Mouse (Mus musculus) forebrain, postnatal 0 days (tissue): ENCODE data around the gene Kdelc2. TPM values are rescaled to one million over a fixed set of nuclear protein-coding genes. Genes with fewer than 3 reads are reported as not detected.

Experiments used
- ATAC-seq: fragments of 200-750 bp; cut with Nextera tagmentation; 2 replicates; pipeline ENCODE4 v1.8.0; 2017; ENCODE audit warnings: mild to moderate bottlenecking, moderate library complexity
- DNase-seq: peaks from one replicate; pipeline ENCODE4 v3.0.0-alpha.2; 2015
- H3K27ac ChIP-seq: fragments of 300-500 bp; sonication (generic); 2 replicates; pipeline ENCODE4 v1.5.1; 2014; ENCODE audit warnings: low read depth, mild to moderate bottlenecking, antibody characterized with exemption, low read length, moderate library complexity, mixed read lengths
- H3K27me3 ChIP-seq: fragments of 300-500 bp; sonication (generic); 2 replicates; pipeline ENCODE4 v1.6.1; 2014; ENCODE audit warnings: mild to moderate bottlenecking, low read length, mixed read lengths; ENCODE audit not compliant: insufficient read depth
- H3K36me3 ChIP-seq: fragments of 300-500 bp; sonication (generic); 2 replicates; pipeline ENCODE4 v1.6.1; 2014; ENCODE audit warnings: mild to moderate bottlenecking, moderate library complexity; ENCODE audit not compliant: insufficient read depth
- H3K4me1 ChIP-seq: fragments of 300-500 bp; sonication (generic); 2 replicates; pipeline ENCODE4 v1.6.1; 2014; ENCODE audit warnings: antibody characterized with exemption; ENCODE audit not compliant: insufficient read depth
- H3K4me2 ChIP-seq: fragments of 300-500 bp; sonication (generic); 2 replicates; pipeline ENCODE4 v1.6.1; 2014; ENCODE audit warnings: low read depth, mild to moderate bottlenecking, moderate library complexity
- H3K4me3 ChIP-seq: fragments of 300-500 bp; sonication (generic); 2 replicates; pipeline ENCODE4 v1.5.1; 2014; ENCODE audit warnings: low read depth, low read length, mixed read lengths
- H3K9ac ChIP-seq: fragments of 300-500 bp; sonication (generic); 2 replicates; pipeline ENCODE4 v1.6.1; 2014; ENCODE audit warnings: mild to moderate bottlenecking
- H3K9me3 ChIP-seq: fragments of 300-500 bp; sonication (generic); 2 replicates; pipeline ENCODE4 v1.6.1; 2016; ENCODE audit warnings: low read length
- CTCF ChIP-seq: sonication (generic); IDR thresholded peaks from 2 replicates; pipeline ENCODE4 v1.5.1; 2016; ENCODE audit warnings: antibody characterized with exemption, control low read depth, low read depth
- WGBS: fragments of 180-500 bp; shearing (Covaris S2); extraction: QIAGEN DNeasy Blood & Tissue Kit; methylation state at CpG from one replicate; pipeline ENCODE4 v1.1.7; 2014; 5-methylcytosine and 5-hydroxymethylcytosine counted together
- microRNA-seq, 2 experiments: library from miRNA; unstranded; fragments of <30 nt; microRNA quantifications; one replicate each; pipeline ENCODE4; 2016
- polyA plus RNA-seq: library from polyadenylated mRNA; unstranded; fragments of >200 nt; fragmentation: Nextera tagmentation; extraction: Ambion mirVana; gene quantifications from 2 replicates; pipeline ENCODE4 v1.2.1, GENCODE M21; 2015
- total RNA-seq: library from RNA; depleted of rRNA; stranded (reverse); fragments of >200 nt; gene quantifications from 2 replicates; pipeline ENCODE4 v1.2.3, GENCODE M21; 2014; rRNA removed

Gene Kdelc2
- total and polyA plus RNA-seq, 2 experiments from 2014 or later, result 5.5 to 11.1 TPM

DNA sequence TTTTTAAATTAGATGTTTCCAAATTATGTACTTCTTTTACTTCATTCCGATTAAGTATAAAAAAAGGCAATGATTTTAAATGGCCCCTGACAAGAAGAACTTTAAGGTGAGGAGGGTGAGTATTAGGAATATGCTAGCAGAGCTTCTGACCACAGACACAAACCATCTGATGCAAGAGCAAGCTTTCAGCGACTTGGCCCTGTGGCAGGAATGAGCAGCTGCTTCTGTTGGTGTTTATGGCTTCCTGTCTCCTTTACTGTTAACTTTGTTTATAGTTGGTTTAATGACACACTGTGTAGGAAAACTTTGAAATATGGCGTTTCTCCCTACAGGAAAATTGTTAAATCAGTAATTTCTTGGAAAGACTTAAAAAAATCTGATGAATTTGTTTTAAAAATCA is 43.8 kb downstream of the Kdelc2 start:
- DNase-seq, result no peak
- no peak for TF ChIP-seq CTCF
- no peaks in the 10 kb centered on the region for H3K4me1 ChIP-seq
- WGBS, result 80% methylated on average over 3 of the region's 3 CpGs
- H3K9me3 ChIP-seq, result no peaks in the 10 kb centered on the region
- no peak overlapping the region for H3K27ac ChIP-seq
- no peaks in the 10 kb centered on the region for H3K27me3 ChIP-seq
- H3K4me3 ChIP-seq, result no peak overlapping the region
- H3K9ac ChIP-seq, result no peak overlapping the region
- no peak for ATAC-seq
- no peak overlapping the region for H3K4me2 ChIP-seq
- H3K36me3 ChIP-seq, result no peaks in the 10 kb centered on the region

DNA sequence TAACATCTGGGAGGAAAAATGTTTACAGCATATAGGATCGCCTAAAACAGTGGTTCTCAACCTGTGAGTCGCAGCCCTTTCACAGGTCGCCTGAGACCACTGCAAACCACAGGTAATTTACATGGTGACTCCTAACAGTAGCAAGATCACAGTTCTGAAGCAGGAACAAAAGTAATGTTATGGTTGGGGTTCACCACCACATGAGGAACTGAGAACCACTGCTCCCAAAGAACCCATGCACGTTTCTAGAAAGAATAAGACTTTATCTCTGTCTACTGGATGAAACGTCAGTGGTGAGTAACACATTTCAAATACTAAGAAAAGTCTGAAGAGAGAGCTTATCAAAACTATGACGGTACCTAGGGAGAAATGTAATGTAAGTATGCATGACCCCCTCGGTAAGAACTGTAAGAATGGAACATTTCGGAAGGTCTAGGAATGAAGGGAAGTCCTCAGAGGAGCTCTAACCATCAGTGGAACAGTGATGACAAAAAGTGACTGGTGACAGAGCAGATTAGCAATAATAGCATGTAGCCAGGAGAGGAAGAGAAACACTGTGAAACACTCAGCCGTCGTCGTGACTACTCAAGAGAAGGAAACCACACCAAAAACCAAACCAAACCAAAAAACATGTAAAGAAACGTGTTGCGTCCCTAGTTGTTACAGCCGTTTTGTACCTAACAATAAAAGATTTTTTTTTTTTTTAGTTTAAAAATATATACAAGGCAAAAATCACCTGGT is 52.2 kb downstream of the Kdelc2 start:
- Histone ChIP-seq H3K27me3 (no peaks in the 10 kb centered on the region), H3K4me1 (no peaks in the 10 kb centered on the region), H3K27ac (no peak overlapping the region), H3K4me2 (no peak overlapping the region), H3K9me3 (no peaks in the 10 kb centered on the region), H3K9ac (no peak overlapping the region), H3K36me3 (peaks cover 29% of the 10 kb centered on the region), H3K4me3 (no peak overlapping the region)
- 95% methylated on average over 14 of the region's 14 CpGs for WGBS
- ATAC-seq, result no peak
- no peak for TF ChIP-seq CTCF
- no peak for DNase-seq

DNA sequence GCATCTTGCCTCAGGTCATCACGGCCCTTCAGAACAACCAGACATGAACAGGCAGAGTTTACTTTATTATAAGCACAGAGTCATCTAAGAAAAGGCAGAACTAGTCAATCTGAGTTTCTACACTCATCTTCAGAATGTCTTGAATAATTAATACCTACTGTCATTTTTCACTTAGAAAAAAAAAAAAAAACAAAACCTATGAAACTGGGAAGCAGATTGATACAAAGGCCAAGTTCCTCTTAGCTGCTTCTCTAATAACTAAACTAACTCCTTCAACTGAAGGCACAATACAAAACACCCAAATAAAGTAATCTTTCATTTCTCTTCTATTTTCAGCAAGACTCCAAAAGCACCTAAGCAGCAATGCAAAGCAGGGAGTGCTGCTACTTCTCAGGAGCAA is 66.8 kb downstream of the Kdelc2 start:
- no peak overlapping the region for H3K27ac ChIP-seq
- ATAC-seq, result no peak
- H3K4me2 ChIP-seq, result no peak overlapping the region
- no peaks in the 10 kb centered on the region for H3K27me3 ChIP-seq
- WGBS, result 87% methylated on average over 1 of the region's 1 CpGs
- peaks cover 49% of the 10 kb centered on the region for H3K36me3 ChIP-seq
- H3K9ac ChIP-seq, result no peak overlapping the region
- TF ChIP-seq CTCF, result no peak
- no peak overlapping the region for H3K4me3 ChIP-seq
- no peaks in the 10 kb centered on the region for H3K4me1 ChIP-seq
- no peak for DNase-seq
- no peaks in the 10 kb centered on the region for H3K9me3 ChIP-seq

Small RNA genes within 50 kb of the gene (microRNA-seq; reads per million reads assigned to microRNA genes)
- gene Mir130c, result 0 reads per million in 2 experiments

Other genes with a start within 250 kb of the Kdelc2 start
- gene Ddx10, start 136.0 kb upstream of the Kdelc2 start, total RNA-seq, result 12.6 and 15.2 TPM in 2 replicates
- 14.8 and 18.2 TPM in 2 replicates for gene Ddx10, start 136.0 kb upstream of the Kdelc2 start, polyA plus RNA-seq
- gene Exph5, start 82.4 kb upstream of the Kdelc2 start, total RNA-seq, result 0.46 and 0.48 TPM in 2 replicates
- 0.10 and 0.25 TPM in 2 replicates for gene Exph5, start 82.4 kb upstream of the Kdelc2 start, polyA plus RNA-seq
- gene 4930550C14Rik, start 18.3 kb downstream of the Kdelc2 start, total RNA-seq, result 0.38 and 0.62 TPM in 2 replicates
- gene 4930550C14Rik, start 18.3 kb downstream of the Kdelc2 start, polyA plus RNA-seq, result 0.21 and 0.54 TPM in 2 replicates
- 11.1 and 22.2 TPM in 2 replicates for gene Atm, start 152.7 kb downstream of the Kdelc2 start, total RNA-seq
- 4.8 and 4.9 TPM in 2 replicates for gene Atm, start 152.7 kb downstream of the Kdelc2 start, polyA plus RNA-seq
- gene Npat, start 153.0 kb downstream of the Kdelc2 start, total RNA-seq, result 14.1 and 17.4 TPM in 2 replicates
- 5.3 and 8.6 TPM in 2 replicates for gene Npat, start 153.0 kb downstream of the Kdelc2 start, polyA plus RNA-seq
- 164 and 193 TPM in 2 replicates for gene Acat1, start 226.4 kb downstream of the Kdelc2 start, total RNA-seq
- 199 and 218 TPM in 2 replicates for gene Acat1, start 226.4 kb downstream of the Kdelc2 start, polyA plus RNA-seq